Mouse (Mus musculus) kidney, adult 2 months (tissue): Measurements from ENCODE around the gene Scrn3. TPM values are rescaled to one million over a fixed set of nuclear protein-coding genes. Genes with fewer than 3 reads are reported as not detected.

Experiments
- DNase-seq: peaks from one replicate; pipeline ENCODE4 v3.0.0; 2021
- H3K27ac ChIP-seq: fragments of 200-500 bp; 2 replicates; pipeline ENCODE4 v1.5.1; 2012; ENCODE audit warnings: low read depth, low read length, control low read depth, inconsistent platforms; ENCODE audit not compliant: insufficient read depth
- H3K27me3 ChIP-seq: fragments of 200-500 bp; replicated peaks from 2 replicates; pipeline ENCODE4 v1.6.1; 2012; ENCODE audit warnings: mild to moderate bottlenecking, moderate library complexity, low read length, inconsistent platforms; ENCODE audit not compliant: control insufficient read depth, insufficient read depth
- H3K36me3 ChIP-seq: fragments of 200-500 bp; 2 replicates; pipeline ENCODE4 v1.6.1; 2012; ENCODE audit warnings: mild to moderate bottlenecking, moderate library complexity, low read length, inconsistent platforms; ENCODE audit not compliant: control insufficient read depth, insufficient read depth
- H3K4me1 ChIP-seq: fragments of 200-500 bp; 2 replicates; pipeline ENCODE4 v1.6.1; 2011; ENCODE audit warnings: low read length; ENCODE audit not compliant: control insufficient read depth, insufficient read depth
- H3K4me3 ChIP-seq: fragments of 200-500 bp; 2 replicates; pipeline ENCODE4 v1.5.1; 2011; ENCODE audit warnings: mild to moderate bottlenecking, low read depth, low read length, control low read depth; ENCODE audit not compliant: insufficient read depth
- CTCF ChIP-seq: fragments of 200-500 bp; conservative IDR thresholded peaks from 2 replicates; pipeline ENCODE4 v1.5.1; 2011; ENCODE audit warnings: low read depth, mild to moderate bottlenecking, control low read depth, low read length, moderate library complexity, mixed read lengths; ENCODE audit not compliant: insufficient read depth, insufficient read length
- POLR2A ChIP-seq: fragments of 200-500 bp; IDR thresholded peaks from one replicate; pipeline ENCODE4 v1.6.1; 2011; ENCODE audit warnings: low read depth, low read length, control low read depth
- WGBS: fragments of 180-500 bp; shearing (Covaris S2); methylation state at CpG from one replicate; pipeline ENCODE4 v1.1.7; 2018; 5-methylcytosine and 5-hydroxymethylcytosine counted together
- polyA plus RNA-seq: library from polyadenylated mRNA; depleted of rRNA; stranded (reverse); fragments of >200 nt; gene quantifications from 2 replicates; pipeline ENCODE4 v1.2.3, GENCODE M21; 2012

Scrn3 gene
- polyA plus RNA-seq, 1 experiment, result 18.1 TPM

- DNase-seq, result no peak
- H3K36me3 ChIP-seq, result no peaks in the 10 kb centered on the region
- H3K27me3 ChIP-seq, result peaks cover 12% of the 10 kb centered on the region
- WGBS, result 45% methylated on average over 22 of the region's 22 CpGs
- no peak for TF ChIP-seq POLR2A
- H3K4me1 ChIP-seq, result no peaks in the 10 kb centered on the region; the same call in 1 of the 2 replicates
- H3K4me3 ChIP-seq, result no peak overlapping the region
- H3K27ac ChIP-seq, result no peak overlapping the region
These were observed 31.2 kb upstream of the Scrn3 start for GRCm38 (mm10) chr2:73281048-73281661.

GRCm38 (mm10) chr2:73281707-73282106 is 30.7 kb upstream of the Scrn3 start:
- H3K27ac ChIP-seq, result no peak overlapping the region
- TF ChIP-seq CTCF (0 out of 2 replicates have a peak, but pooled peaks have one; percentile 6), POLR2A (no peak)
- 50% methylated on average over 7 of the region's 7 CpGs for WGBS
- no peak overlapping the region for H3K4me3 ChIP-seq
- no peaks in the 10 kb centered on the region for H3K36me3 ChIP-seq
- H3K4me1 ChIP-seq, result no peaks in the 10 kb centered on the region; the same call in 1 of the 2 replicates
- DNase-seq, result no peak
- H3K27me3 ChIP-seq, result peaks cover 12% of the 10 kb centered on the region

- no peaks in the 10 kb centered on the region for H3K4me1 ChIP-seq
These were observed 26.8 kb upstream of the Scrn3 start for GRCm38 (mm10) chr2:73285630-73286029.

GRCm38 (mm10) chr2:73291130-73291529 is 21.3 kb upstream of the Scrn3 start:
- no peak for DNase-seq
- WGBS, result 89% methylated on average over 4 of the region's 4 CpGs

More at GRCm38 (mm10) chr2:73285630-73286029, 26.8 kb upstream of the Scrn3 start:
- Histone ChIP-seq H3K27ac (no peak overlapping the region), H3K27me3 (no peaks in the 10 kb centered on the region), H3K4me3 (no peak overlapping the region), H3K36me3 (no peaks in the 10 kb centered on the region; the same call in 1 of the 2 replicates)
- DNase-seq, result peak; percentile 17
- WGBS, result 17% methylated on average over 2 of the region's 2 CpGs
- TF ChIP-seq POLR2A (no peak), CTCF (no peak)

GRCm38 (mm10) chr2:73295023-73295422 is 17.4 kb upstream of the Scrn3 start:
- Histone ChIP-seq H3K4me1 (no peaks in the 10 kb centered on the region), H3K27ac (no peak overlapping the region), H3K4me3 (no peak overlapping the region), H3K27me3 (no peaks in the 10 kb centered on the region), H3K36me3 (peaks cover 5% of the 10 kb centered on the region)
- WGBS, result 77% methylated on average over 7 of the region's 7 CpGs
- TF ChIP-seq POLR2A, result no peak
- no peak for TF ChIP-seq CTCF
- DNase-seq, result no peak

More at GRCm38 (mm10) chr2:73291130-73291529, 21.3 kb upstream of the Scrn3 start:
- no peak overlapping the region for H3K4me3 ChIP-seq
- TF ChIP-seq CTCF, result no peak
- no peak for TF ChIP-seq POLR2A
- H3K4me1 ChIP-seq, result no peaks in the 10 kb centered on the region
- no peak overlapping the region for H3K27ac ChIP-seq
- H3K27me3 ChIP-seq, result no peaks in the 10 kb centered on the region
- H3K36me3 ChIP-seq, result peaks cover 3% of the 10 kb centered on the region

GRCm38 (mm10) chr2:73298154-73298553 is 14.2 kb upstream of the Scrn3 start:
- Histone ChIP-seq H3K27me3 (no peaks in the 10 kb centered on the region), H3K36me3 (peaks cover 4% of the 10 kb centered on the region), H3K27ac (no peak overlapping the region), H3K4me1 (no peaks in the 10 kb centered on the region), H3K4me3 (no peak overlapping the region)
- TF ChIP-seq CTCF (no peak), POLR2A (no peak)
- DNase-seq, result no peak
- WGBS, result 89% methylated on average over 7 of the region's 7 CpGs

- DNase-seq, result no peak
- WGBS, result 79% methylated on average over 3 of the region's 3 CpGs
- TF ChIP-seq CTCF, result no peak
- no peak for TF ChIP-seq POLR2A
- H3K36me3 ChIP-seq, result peaks cover 4% of the 10 kb centered on the region
- no peaks in the 10 kb centered on the region for H3K27me3 ChIP-seq
- no peaks in the 10 kb centered on the region for H3K4me1 ChIP-seq
- H3K27ac ChIP-seq, result no peak overlapping the region
- H3K4me3 ChIP-seq, result no peak overlapping the region
These were observed 13.6 kb upstream of the Scrn3 start for GRCm38 (mm10) chr2:73298841-73299240.

GRCm38 (mm10) chr2:73301979-73302378 is 10.4 kb upstream of the Scrn3 start:
- Histone ChIP-seq H3K36me3 (peaks cover 9% of the 10 kb centered on the region), H3K27me3 (no peaks in the 10 kb centered on the region), H3K27ac (no peak overlapping the region), H3K4me3 (no peak overlapping the region), H3K4me1 (no peaks in the 10 kb centered on the region)
- TF ChIP-seq CTCF (no peak), POLR2A (no peak)
- WGBS, result 67% methylated on average over 1 of the region's 1 CpGs
- no peak for DNase-seq
